Mouse (Mus musculus) MEL (cell line): ENCODE data around the gene Slc12a8. TPM values are rescaled to one million over a fixed set of nuclear protein-coding genes. Genes with fewer than 3 reads are reported as not detected.
A peak's percentile ranks its signal among the peaks of the same experiment; 100 is the strongest.

ENCODE experiments used
- DNase-seq: peaks from one replicate; pipeline ENCODE4 v3.0.0; 2011; ENCODE audit warnings: low read depth, low spot score
- H3K27ac ChIP-seq: 2 replicates; pipeline ENCODE4 v1.5.1; 2012; ENCODE audit warnings: low read depth, mild to moderate bottlenecking, control low read depth, low read length, moderate library complexity; ENCODE audit not compliant: control insufficient read depth
- H3K27me3 ChIP-seq, 2 experiments: fragments of 150-350 bp in 1 of 2; sonication (generic) in 1 of 2; 2 replicates each; pipeline ENCODE4 v1.6.1; 2012; ENCODE audit warnings: low read length in 2 of 2, mild to moderate bottlenecking in 2 of 2, improper control_type of control experiment in 1 of 2, moderate library complexity in 1 of 2; ENCODE audit not compliant: insufficient read depth in 2 of 2, control insufficient read depth in 1 of 2
- H3K36me3 ChIP-seq, 2 experiments: 2 replicates each; pipeline ENCODE4 v1.6.1; 2012 to 2014; ENCODE audit warnings: low read length in 2 of 2, improper control_type of control experiment in 1 of 2, inconsistent platforms in 1 of 2, mild to moderate bottlenecking in 1 of 2; ENCODE audit not compliant: insufficient read depth in 2 of 2, control insufficient read depth in 1 of 2
- H3K4me1 ChIP-seq, 2 experiments: fragments of 150-350 bp in 1 of 2; sonication (generic) in 1 of 2; 2 replicates each; pipeline ENCODE4 v1.6.1; 2012; ENCODE audit warnings: low read length in 2 of 2, improper control_type of control experiment in 1 of 2, mild to moderate bottlenecking in 1 of 2; ENCODE audit not compliant: insufficient read depth in 2 of 2, control insufficient read depth in 1 of 2
- H3K4me3 ChIP-seq, 2 experiments: fragments of 150-350 bp in 1 of 2; sonication (generic) in 1 of 2; 2 replicates each; pipeline ENCODE4 v1.5.1; 2012; ENCODE audit warnings: low read depth in 2 of 2, low read length in 2 of 2, mild to moderate bottlenecking in 2 of 2, moderate library complexity in 2 of 2, control low read depth in 1 of 2, improper control_type of control experiment in 1 of 2; ENCODE audit not compliant: control insufficient read depth in 1 of 2, insufficient read depth in 1 of 2
- H3K79me2 ChIP-seq: 2 replicates; pipeline ENCODE4 v1.6.1; 2012; ENCODE audit warnings: mild to moderate bottlenecking, low read length, moderate library complexity; ENCODE audit not compliant: control insufficient read depth, poor library complexity, insufficient read depth
- H3K9ac ChIP-seq: 2 replicates; pipeline ENCODE4 v1.6.1; 2012; ENCODE audit warnings: low read depth, mild to moderate bottlenecking, control low read depth, low read length, moderate library complexity; ENCODE audit not compliant: control insufficient read depth, poor library complexity, severe bottlenecking
- H3K9me3 ChIP-seq: fragments of 150-350 bp; sonication (generic); replicated peaks from 2 replicates; pipeline ENCODE4 v1.6.1; 2012; ENCODE audit warnings: mild to moderate bottlenecking, low read length, improper control_type of control experiment, moderate library complexity; ENCODE audit not compliant: insufficient read depth
- BHLHE40 ChIP-seq: IDR thresholded peaks from 2 replicates; pipeline ENCODE4 v1.6.1; 2012; ENCODE audit warnings: low read depth, mild to moderate bottlenecking, inconsistent platforms, low read length, improper control_type of control experiment, borderline replicate concordance
- E2F4 ChIP-seq: IDR thresholded peaks from 2 replicates; pipeline ENCODE4 v1.6.1; 2011; ENCODE audit warnings: low read depth, low read length, improper control_type of control experiment, borderline replicate concordance
- EP300 ChIP-seq, 2 experiments: IDR thresholded peaks; 2 replicates each; pipeline ENCODE4 v1.6.1; 2011; ENCODE audit warnings: improper control_type of control experiment in 2 of 2, low read length in 2 of 2, low read depth in 1 of 2, mild to moderate bottlenecking in 1 of 2
- GATA1 ChIP-seq: IDR thresholded peaks from 2 replicates; pipeline ENCODE4 v1.6.1; 2011; ENCODE audit warnings: low read depth, low read length, improper control_type of control experiment
- HCFC1 ChIP-seq: IDR thresholded peaks from 2 replicates; pipeline ENCODE4 v1.6.1; 2012; ENCODE audit warnings: low read depth, mild to moderate bottlenecking, inconsistent platforms, low read length, improper control_type of control experiment, moderate library complexity
- MAFK ChIP-seq: IDR thresholded peaks from 2 replicates; pipeline ENCODE4 v1.6.1; 2011; ENCODE audit warnings: low read depth, mild to moderate bottlenecking, low read length, improper control_type of control experiment, borderline replicate concordance
- MAX ChIP-seq: IDR thresholded peaks from 2 replicates; pipeline ENCODE4 v1.6.1; 2011; ENCODE audit warnings: low read length, improper control_type of control experiment
- MEF2A ChIP-seq: IDR thresholded peaks from 2 replicates; pipeline ENCODE4 v1.6.1; 2014; ENCODE audit warnings: low read depth, mild to moderate bottlenecking, inconsistent platforms, low read length, improper control_type of control experiment; ENCODE audit not compliant: poor library complexity, insufficient replicate concordance, severe bottlenecking; ENCODE audit errors: extremely low read depth
- MXI1 ChIP-seq: IDR thresholded peaks from 2 replicates; pipeline ENCODE4 v1.6.1; 2011; ENCODE audit warnings: mild to moderate bottlenecking, low read depth, low read length, improper control_type of control experiment
- MYC ChIP-seq: IDR thresholded peaks from 2 replicates; pipeline ENCODE4 v1.6.1; 2011; ENCODE audit warnings: low read depth, mild to moderate bottlenecking, low read length, improper control_type of control experiment, moderate library complexity
- NELFE ChIP-seq: IDR thresholded peaks from 2 replicates; pipeline ENCODE4 v1.6.1; 2011; ENCODE audit warnings: low read depth, low read length, improper control_type of control experiment
- NRF1 ChIP-seq: IDR thresholded peaks from 2 replicates; pipeline ENCODE4 v1.6.1; 2014; ENCODE audit warnings: low read depth, mild to moderate bottlenecking, inconsistent platforms, low read length, improper control_type of control experiment, moderate library complexity; ENCODE audit not compliant: poor library complexity, insufficient read depth, severe bottlenecking
- POLR2AphosphoS5 ChIP-seq: IDR thresholded peaks from 2 replicates; pipeline ENCODE4 v1.6.1; 2012; ENCODE audit warnings: low read depth, borderline replicate concordance, mild to moderate bottlenecking, inconsistent platforms, low read length, moderate library complexity, mixed read lengths
- RCOR1 ChIP-seq: IDR thresholded peaks from 2 replicates; pipeline ENCODE4 v1.6.1; 2012; ENCODE audit warnings: low read depth, mild to moderate bottlenecking, inconsistent platforms, low read length, improper control_type of control experiment
- SMC3 ChIP-seq: IDR thresholded peaks from 2 replicates; pipeline ENCODE4 v1.6.1; 2011; ENCODE audit warnings: low read depth, low read length, improper control_type of control experiment
- TBP ChIP-seq: IDR thresholded peaks from 2 replicates; pipeline ENCODE4 v1.8.0; 2011; ENCODE audit warnings: low read depth, low read length, improper control_type of control experiment
- TCF12 ChIP-seq: IDR thresholded peaks from 2 replicates; pipeline ENCODE4 v1.6.1; 2014; ENCODE audit warnings: low read depth, mild to moderate bottlenecking, inconsistent platforms, low read length, improper control_type of control experiment, moderate library complexity
- UBTF ChIP-seq: IDR thresholded peaks from 2 replicates; pipeline ENCODE4 v1.6.1; 2012; ENCODE audit warnings: low read depth, mild to moderate bottlenecking, inconsistent platforms, low read length, improper control_type of control experiment, moderate library complexity, borderline replicate concordance; ENCODE audit not compliant: insufficient read depth
- USF2 ChIP-seq, 2 experiments: IDR thresholded peaks; 2 replicates each; pipeline ENCODE4 v1.6.1; 2011 to 2012; ENCODE audit warnings: improper control_type of control experiment in 2 of 2, low read length in 2 of 2, borderline replicate concordance in 1 of 2, inconsistent platforms in 1 of 2, low read depth in 1 of 2, mild to moderate bottlenecking in 1 of 2; ENCODE audit not compliant: insufficient read depth in 1 of 2
- ZC3H11A ChIP-seq: IDR thresholded peaks from 2 replicates; pipeline ENCODE4 v1.6.1; 2012; ENCODE audit warnings: low read depth, mild to moderate bottlenecking, inconsistent platforms, low read length, improper control_type of control experiment
- ZKSCAN1 ChIP-seq: IDR thresholded peaks from 2 replicates; pipeline ENCODE4 v1.6.1; 2012; ENCODE audit warnings: low read depth, mild to moderate bottlenecking, inconsistent platforms, low read length, improper control_type of control experiment, moderate library complexity
- ZMIZ1 ChIP-seq: IDR thresholded peaks from 2 replicates; pipeline ENCODE4 v1.6.1; 2012; ENCODE audit warnings: low read depth, mild to moderate bottlenecking, inconsistent platforms, low read length, improper control_type of control experiment, moderate library complexity
- polyA plus RNA-seq, 2 experiments: library from polyadenylated mRNA; stranded (reverse) in 1 of 2; unstranded in 1 of 2; fragments of >175 nt in 1 of 2; fragments of >200 nt in 1 of 2; gene quantifications; 2 replicates each; pipeline versions ENCODE4 v1.2.1 to v1.2.4; 2012; ENCODE audit warnings: low replicate concordance in 2 of 2, low read depth in 1 of 2; ENCODE audit not compliant: insufficient read length in 2 of 2, insufficient read depth in 1 of 2, missing spikeins in 1 of 2
- total RNA-seq: library from RNA; depleted of rRNA; stranded (reverse); fragments of 300-350 nt; gene quantifications from 2 replicates; pipeline ENCODE4 v1.2.3, GENCODE M21; 2012

Gene Slc12a8
- total and polyA plus RNA-seq, 3 experiments = 0.29 TPM; not detected in 2

GRCm38 (mm10) chr16:33635836-33636595, 118.9 kb downstream of the Slc12a8 start:
- Histone ChIP-seq H3K36me3 (no peaks in the 10 kb centered on the region), H3K4me3 (no peak overlapping the region), H3K79me2 (no peaks in the 10 kb centered on the region), H3K9ac (no peak overlapping the region), H3K4me1 (no peaks in the 10 kb centered on the region), H3K27ac (no peak overlapping the region), H3K27me3 (peaks cover 12 to 17% of the 10 kb centered on the region in 2 experiments), H3K9me3 (no peaks in the 10 kb centered on the region)
- DNase-seq = no peak
- TF ChIP-seq ZC3H11A (no peak), POLR2AphosphoS5 (no peak), EP300 (IDR thresholded peaks at IDR 0.05; ENCODE audit: low read depth in 1 of 2, low read length in 2 of 2) (no peak), GATA1 (no peak), NELFE (no peak), MEF2A (no peak), MAX (no peak), MYC (no peak), HCFC1 (no peak), E2F4 (no peak), MAFK (no peak), ZKSCAN1 (no peak), ZMIZ1 (no peak), SMC3 (no peak), UBTF (no peak), TBP (no peak), NRF1 (no peak), TCF12 (no peak), MXI1 (no peak)

- Histone ChIP-seq H3K27ac (no peak overlapping the region), H3K79me2 (no peaks in the 10 kb centered on the region), H3K4me1 (no peaks in the 10 kb centered on the region), H3K9ac (no peak overlapping the region), H3K9me3 (no peaks in the 10 kb centered on the region), H3K36me3 (no peaks in the 10 kb centered on the region), H3K27me3 (peaks cover 5 to 13% of the 10 kb centered on the region in 2 experiments), H3K4me3 (no peak overlapping the region)
- TF ChIP-seq RCOR1 (0 out of 2 replicates have a peak, but pooled peaks have one; percentile 24), BHLHE40 (no peak), EP300 (IDR thresholded peaks at IDR 0.05; ENCODE audit: low read depth in 1 of 2, low read length in 2 of 2) (no peak), USF2 (IDR thresholded peaks at IDR 0.05; ENCODE audit: borderline replicate concordance in 1 of 2, insufficient read depth in 1 of 2, low read depth in 1 of 2, low read length in 2 of 2) (no peak)
- no peak for DNase-seq
Observed at GRCm38 (mm10) chr16:33641779-33642178, 124.7 kb downstream of the Slc12a8 start.
